Mouse (Mus musculus): Measurements from ENCODE around the gene Irs3.

Irs3 gene

DNA sequence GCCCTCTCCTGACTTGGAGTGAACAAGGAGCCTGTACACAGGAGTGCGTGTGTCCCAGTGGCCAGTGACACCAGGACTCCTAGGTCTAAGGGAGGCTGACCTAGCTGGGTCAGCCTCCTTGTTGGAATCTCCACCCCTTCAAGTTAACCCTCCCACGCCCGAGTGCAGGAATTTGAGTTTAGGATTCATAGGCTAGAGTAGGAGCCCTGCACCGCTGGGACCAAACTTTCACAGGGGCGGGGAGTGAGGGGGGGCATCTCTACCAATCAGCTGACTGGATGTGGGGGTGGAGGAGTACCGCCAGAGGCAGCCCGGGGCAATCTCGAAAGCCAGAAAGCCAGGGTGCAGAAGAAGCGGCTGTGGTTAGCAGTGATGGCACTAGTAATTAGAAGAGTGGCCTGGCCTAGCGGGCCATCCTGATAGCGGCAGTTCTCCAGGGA, at the start of gene Irs3:
Irs3 (minus strand) TSS at position 63 of the 440 bp plus-strand sequence.
- in situ Hi-C loops (cut with MboI, MseI) = no loop called here

DNA sequence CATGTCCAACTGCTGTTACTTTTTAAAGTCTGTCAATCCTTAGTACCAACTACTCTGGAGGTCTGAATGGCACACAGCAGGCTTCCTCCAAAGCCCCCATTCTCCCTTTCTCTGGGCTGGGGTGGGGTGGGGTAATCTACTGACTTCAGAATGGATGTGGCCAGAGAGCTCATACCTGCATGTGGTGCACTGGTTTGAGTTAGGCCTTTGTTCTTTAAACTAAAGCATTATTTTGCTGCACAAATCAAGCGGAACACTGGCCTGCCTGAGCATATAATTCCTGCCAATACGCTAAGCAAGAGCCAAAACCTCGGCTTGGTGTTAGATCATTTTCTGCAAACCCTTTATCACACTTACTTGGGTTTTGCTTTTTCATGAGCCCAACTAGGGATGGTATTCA, 49.3 kb upstream of the Irs3 start:
- in situ Hi-C loops (cut with MboI, MseI) = no loop called here

DNA sequence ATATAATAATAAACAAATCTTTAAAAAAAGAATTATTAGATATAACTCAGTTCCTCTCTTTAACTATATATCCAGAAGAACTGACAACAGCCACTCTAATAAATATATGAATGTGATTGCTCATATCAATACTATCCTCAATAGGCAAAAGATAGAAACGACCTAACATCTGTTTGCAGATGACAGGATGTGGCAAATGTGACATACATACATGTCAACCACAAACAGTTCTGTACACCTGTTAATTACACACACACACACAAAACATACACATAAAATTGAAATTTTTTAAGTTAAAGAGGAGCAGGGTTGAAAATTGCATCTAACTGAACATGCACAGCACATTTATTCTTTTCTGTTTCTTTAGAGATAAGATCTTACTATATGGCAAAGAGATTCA, 46.4 kb upstream of the Irs3 start:
- in situ Hi-C loops (cut with MboI, MseI) = no loop called here

DNA sequence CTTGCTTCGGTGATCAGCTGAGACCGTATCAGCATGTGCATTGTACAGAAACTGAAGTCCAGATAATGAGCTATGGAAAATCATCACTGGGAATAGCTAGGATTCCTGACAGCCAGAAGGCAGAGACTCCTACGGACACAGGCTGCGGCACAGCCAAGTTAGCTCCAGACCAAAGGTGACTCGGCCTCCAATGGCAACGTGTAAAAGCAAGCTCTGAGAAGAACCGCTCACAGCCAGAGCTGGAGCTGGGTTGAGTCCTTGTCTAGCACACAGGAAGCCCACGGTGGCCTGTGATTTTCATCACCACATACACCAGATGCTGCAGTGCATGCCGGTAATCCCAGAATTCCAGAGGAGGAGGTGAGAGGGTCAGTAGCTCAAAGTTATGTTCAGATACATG, 45.0 kb upstream of the Irs3 start:
- in situ Hi-C loops (cut with MboI, MseI) = no loop called here

DNA sequence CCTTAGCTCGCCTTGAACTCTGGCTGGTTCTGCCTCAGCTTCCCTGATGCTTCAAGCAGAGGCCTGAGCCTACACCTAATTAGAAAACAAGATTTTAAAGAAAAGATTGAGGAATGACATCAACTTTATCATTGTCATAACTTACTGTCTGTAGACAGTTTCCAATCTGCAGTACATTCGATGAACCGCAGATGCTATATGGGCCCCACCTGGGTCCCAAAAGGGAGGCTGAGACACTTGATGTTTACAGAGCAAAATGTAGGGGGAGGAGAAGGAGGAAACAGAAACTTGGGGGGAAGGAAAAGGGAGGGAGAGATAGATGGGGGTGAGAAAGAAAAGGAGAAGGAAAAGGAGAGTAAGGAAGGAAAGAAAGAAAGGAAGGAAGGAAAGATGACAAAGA, 44.5 kb upstream of the Irs3 start:
- in situ Hi-C loops (cut with MboI, MseI) = no loop called here

DNA sequence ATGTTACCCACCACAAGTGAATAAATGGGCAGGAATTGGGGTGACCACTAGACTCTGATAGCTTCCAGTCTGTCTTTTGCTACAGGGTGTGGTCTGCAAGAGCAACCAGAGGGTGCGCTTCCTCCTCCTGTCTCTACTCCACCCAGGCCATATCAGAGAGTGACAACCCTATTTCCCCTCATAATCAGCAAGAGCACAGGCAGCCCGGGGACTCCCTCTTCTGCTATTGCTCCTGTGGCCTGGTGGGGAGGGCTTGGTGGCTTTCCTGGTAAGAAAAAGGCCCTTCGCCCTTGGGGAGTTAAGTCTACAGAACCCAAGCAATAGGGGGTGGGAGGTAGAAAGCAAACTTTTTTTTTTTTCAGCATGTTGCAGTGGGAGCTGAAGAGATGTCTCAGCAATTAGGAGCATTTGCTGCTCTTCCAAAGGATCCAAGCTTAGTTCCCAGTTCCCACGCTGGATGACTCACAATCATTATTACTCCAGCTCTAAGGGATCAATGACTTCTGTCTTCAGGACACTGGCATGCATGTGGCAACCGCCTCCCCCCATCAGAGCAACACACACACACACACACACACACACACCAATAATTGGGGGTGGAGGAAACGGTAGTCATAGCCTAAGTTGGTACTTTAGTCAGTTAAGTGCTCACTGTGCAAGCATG, 40.7 kb upstream of the Irs3 start:
- in situ Hi-C loops (cut with MboI, MseI) = no loop called here

DNA sequence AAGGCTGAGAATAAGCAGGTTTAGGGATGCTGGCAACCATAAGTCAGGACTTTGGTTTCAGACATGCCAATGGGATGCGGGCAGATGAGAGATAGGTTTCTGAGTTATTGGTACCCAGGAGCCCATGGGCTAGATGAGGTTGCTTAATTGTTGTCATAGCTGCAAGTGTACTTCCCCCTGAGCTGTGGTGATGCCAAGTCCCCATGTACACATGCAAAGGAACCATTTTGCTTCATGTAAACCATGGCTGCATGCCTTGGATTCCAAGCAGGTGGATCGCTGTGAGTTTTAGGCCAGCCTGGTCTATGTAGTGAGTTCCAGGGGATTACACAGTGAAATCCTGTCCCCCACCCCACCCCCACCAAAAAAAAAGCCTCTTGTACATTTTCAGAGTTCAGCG, 40.1 kb upstream of the Irs3 start:
- in situ Hi-C loops (cut with MboI, MseI) = no loop called here

DNA sequence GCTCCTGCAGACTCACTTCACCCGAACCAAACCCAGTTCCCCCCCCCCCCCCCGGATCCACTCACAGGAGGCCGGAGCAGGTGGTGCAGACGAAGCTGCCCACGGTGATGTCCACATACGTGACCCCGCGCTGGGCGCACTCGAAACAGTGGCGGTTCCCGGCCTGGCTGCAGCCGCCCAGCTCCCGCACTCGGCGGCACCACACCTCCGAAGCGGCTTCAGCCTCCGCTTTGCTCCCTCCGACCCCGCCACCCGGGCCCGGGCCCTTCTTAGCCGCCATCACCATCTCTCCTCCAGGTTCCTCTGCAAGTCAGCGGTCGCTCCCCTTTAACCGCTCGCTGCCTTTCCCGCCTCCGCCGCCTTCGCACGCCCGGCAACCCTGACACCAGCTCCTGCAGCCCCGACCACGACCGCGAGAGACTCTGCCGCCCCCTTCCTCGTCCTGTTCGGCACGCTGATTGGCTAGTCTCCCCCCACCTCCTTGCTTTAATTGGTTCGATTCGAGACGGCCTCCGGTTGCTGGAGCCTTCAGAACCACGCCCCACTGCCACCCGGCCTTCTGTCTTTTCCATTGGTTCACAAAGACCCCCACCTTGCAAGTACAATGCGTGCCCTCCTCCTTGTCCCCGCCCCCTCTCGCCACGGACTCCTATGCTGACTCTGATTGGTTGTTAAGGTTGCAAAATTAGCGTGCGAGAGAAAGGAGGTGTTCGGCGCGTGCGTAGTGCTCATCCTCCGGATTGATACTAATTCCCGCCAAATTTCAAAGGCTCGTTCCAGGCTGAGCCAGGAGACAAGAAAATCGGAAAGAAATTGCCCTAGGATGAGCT, 39.0 kb upstream of the Irs3 start, which contains the start of gene Agfg2:
Agfg2 (minus strand) TSS at position 433 of the 830 bp plus-strand sequence.
- in situ Hi-C loops (cut with MboI, MseI) = no loop called here

DNA sequence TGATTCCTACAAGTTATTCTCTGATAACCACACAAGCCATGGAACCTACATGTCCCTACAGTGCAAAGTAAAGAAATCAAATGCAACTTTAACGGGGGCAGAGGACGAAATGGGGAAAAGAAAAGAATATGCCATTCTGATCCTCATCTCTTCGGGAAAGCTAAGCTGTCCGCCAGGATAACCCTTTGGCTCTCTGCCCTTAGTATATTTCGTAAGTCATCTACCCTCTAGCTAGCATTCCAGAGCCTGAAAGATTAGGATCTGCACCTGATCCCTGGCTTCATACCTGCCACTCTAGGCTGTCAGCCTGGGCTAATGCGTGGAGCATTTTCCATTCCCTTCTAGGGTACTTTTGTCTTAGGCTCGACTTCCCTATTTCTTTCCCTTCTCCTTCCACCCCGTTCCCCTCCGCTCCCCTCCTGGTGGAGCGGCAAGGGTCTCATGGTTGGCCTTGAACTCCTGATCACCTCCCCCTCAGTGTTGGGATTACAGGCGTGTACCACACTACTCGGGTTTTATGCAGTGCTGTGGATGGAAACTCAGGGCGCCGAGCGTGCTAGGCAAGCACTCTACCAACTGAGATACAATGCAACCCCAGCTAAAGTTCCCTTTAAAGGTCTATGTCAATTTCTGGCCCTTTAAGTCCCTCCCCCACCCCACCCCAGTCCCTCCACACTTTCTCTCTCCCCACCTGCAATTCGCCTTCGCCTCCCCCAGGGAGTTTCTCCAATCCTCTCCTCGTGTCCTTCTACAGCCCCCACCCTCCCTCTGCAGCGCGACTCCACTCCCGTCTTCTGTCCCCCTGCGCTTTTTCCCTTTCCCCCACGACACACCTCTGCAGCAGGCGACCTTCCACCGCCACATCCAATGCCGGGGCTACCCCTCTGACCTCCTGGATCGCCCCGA, 38.1 kb upstream of the Irs3 start:
- in situ Hi-C loops (cut with MboI, MseI) = no loop called here

DNA sequence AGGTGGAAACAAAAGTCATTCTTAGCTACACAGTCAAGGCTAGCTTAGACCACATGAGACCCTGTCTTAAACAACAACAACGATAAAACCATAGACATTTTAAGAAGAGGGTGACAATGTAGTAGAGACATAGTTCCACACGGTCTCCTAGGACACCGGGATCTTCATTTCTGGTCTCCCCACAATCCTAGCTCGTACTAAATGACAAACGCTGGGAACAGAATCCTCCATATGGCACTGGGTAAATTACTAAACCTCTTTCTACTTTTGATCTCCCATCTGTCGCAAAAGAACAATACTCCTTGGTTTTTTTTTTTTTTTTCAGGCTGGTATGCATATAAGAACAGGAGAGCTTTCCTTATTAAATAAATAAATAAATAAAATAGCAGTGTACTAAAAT, 37.0 kb upstream of the Irs3 start:
- in situ Hi-C loops (cut with MboI, MseI) = no loop called here

DNA sequence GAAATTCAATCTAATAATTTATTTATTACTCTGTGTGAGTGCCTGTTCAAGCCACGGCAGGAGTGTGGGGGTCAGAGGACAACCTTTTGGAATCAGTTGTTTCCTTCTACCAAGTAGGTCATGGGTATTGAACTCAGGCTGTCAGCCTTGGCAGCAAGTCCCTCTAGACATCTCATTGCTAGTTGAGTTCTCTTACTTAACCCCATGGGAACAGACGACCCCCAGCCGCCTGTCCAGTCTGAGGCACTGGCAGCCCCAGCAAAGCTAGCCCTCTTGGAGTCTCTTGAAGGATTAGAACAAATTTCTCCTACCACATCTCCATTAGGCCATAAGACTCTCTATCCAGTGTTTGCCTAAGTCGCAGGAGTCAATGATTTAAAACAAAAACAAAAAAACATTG, 34.2 kb upstream of the Irs3 start:
- in situ Hi-C loops (cut with MboI, MseI) = no loop called here

DNA sequence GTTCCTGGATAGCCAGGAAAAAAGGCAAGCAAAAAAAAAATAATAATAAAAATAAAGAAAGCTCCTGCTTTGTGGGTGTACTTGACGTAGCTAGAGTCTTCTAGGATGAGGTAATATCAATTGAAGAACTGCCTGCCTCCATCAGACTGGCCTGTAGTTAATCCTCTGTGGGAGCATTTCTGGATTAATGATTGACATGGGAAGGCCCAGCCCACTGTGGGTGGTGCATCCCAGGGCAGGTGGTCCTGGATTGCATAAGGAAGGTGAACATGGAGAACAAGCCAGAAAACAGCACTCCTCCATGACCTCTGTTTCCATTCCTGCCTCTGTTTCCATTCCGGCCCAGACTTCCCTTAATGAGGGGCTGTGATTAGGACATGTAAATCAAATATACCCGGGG, 33.2 kb upstream of the Irs3 start:
- in situ Hi-C loops (cut with MboI, MseI) = no loop called here

DNA sequence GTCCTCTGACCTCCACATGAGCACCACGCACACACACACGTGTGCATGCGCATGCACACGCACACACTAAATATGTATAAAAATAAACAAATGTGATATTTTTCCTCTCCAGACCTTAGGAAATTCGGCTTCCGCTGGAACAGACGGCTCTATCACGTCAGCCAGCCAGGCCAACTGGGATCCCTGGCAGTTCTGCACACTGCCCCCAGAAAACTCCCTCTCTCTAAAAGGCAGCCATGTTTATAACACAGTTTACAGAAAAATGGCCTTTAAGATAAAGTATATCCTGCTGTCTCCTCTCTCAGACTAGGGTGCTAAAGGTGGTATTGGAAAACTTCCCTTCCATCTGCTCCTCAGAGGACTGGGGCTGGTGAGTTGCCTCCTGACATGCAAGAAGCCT, 32.3 kb upstream of the Irs3 start:
- in situ Hi-C loops (cut with MboI, MseI) = no loop called here

DNA sequence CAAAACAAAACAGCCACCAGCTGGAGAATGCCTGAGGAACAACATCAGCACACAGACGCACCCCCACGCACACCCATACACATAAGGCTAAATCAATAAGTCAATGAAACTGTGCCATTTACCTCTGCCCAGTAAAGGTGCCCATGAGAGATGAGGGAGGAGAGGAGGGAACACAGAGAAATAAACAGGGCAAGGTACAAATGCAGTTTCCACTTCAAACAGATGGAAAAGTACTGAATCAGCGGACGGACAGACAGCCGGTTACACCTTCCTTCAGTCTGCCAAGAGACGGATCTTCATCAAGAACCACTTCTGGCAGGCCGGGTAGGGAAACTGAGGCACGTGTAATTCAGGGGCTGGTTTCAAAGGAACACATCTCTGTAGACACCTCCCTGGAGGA, 29.3 kb upstream of the Irs3 start:
- in situ Hi-C loops (cut with MboI, MseI) = no loop called here

DNA sequence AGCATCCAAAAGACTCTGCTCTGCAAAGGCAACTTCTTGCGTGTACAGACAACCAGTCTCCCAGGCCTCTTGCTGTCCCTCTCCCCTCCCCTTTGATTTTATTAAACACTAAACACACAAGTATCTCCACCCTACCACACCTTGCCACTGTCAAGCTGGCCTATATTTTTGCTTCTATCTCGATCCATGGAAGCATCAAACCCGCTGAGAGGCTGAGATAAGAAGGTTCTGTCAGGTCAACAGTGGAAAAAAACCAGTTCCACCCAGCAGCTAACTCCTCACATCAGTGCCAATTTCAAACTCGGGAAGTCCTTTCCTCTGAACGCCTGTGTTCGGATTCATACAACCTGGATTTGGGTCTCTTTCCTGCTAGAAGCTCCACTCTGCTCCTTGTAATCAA, 27.5 kb upstream of the Irs3 start:
- in situ Hi-C loops (cut with MboI, MseI) = no loop called here

DNA sequence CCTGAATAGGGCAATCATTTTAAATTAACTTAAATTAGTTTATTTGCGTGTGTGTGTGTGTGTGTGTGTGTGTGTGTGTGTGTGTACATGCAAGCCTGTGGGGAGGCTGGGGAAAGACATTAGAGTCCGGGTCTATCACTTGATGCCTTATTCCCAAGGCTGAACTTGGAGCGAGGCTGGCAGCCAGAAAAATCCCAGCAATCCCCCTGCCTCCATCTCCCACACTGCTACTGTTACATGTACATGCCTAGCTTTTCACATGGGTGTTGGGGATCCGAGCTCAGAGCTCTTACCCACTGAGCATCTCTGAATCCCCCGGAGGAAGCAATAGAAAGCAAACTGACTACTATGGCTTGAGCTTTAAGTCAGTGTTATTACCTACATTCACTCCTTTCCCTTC, 26.8 kb upstream of the Irs3 start:
- in situ Hi-C loops (cut with MboI, MseI) = no loop called here

DNA sequence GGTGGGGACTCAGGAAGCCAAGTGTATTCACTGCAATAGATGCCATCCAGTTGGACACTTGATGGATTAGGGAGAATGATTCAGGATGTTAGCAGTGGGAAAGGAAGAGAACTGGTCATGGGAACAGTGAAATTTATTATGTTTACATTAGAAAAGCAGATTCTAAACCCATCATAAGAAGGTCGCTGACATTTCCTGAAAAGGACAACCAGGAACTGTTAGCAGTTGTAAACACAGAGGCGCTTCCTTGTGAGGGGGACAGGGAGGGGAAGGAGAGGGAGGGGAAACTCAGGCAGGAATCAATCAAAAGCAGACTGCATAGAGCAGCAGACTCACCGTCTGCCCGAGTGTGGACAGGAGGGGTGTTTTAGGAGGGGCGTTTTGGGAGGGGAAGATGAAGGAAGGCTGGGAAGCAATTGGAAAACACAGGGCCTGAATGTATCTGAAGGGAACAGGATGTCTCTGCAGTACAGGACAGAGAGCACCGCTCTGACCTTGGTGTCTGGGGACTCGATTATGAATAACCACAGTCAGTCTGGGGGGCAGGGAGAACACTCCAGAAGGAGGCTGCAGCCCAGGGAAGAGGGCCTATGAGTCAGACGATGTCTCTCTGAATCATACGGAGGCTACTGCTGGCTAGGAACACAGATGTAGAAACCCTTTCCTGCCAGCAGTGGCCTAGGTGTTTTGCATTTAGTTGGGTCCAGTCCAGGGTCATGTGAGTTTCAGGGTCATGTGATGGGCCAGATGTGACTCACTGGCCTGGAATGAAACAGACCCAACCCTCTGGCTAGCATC, 26.1 kb upstream of the Irs3 start:
- in situ Hi-C loops (cut with MboI, MseI) = no loop called here

DNA sequence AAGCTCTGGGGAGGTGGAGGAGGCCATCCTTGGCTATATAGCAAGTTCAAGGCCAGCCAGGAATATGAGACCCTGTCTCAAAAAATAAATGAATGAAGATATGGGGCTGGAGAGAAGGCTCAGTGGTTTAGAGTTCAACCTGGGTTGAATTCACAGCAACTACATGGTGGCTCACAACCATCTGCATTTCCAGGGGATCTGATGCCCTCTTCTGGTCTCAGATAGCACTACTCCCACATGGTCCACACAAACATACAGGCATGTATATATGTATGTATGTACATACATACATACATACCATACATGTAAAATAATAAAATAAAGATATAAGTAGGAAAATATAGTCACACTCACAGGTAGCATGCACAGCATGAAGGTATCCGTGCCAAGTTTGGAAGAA, 24.7 kb upstream of the Irs3 start:
- in situ Hi-C loops (cut with MboI, MseI) = no loop called here

DNA sequence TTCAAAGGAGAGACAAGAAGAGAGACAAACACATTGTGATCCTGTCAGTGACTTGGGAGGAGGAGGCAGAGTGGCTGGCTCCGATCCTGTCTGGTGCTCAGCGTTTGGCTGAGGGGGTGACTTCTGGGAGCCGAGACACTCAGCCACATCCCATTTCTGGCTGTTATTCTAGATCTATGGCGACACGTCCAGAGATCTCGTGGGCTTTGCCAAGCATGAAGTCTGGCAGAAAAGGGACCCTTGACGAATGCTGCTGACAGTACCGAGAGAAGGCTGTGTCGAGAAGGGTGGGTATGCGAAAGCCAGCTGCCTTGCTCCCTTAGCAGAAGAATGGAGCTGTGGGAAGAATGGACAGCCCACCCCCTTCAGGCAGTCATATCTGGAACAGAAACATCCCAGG, 23.5 kb upstream of the Irs3 start:
- in situ Hi-C loops (cut with MboI, MseI) = no loop called here

DNA sequence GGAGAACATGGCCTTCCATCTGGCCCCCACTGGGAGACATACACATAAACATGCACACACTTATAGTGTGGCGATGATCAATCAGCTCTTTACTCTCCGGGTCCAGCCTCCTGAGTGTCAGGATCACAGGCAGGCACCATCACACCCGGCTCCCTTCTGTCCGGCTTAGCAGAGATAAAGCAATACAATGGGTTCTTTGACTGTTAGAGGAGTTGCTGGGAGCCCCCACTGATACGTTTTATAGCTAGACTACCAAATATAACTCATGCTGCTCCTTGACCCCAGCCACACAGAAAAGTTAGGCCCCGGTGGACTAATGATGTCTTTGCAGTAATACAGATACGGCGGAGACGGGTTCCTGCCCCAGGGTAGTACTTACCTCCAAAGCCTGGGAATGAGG, 17.5 kb upstream of the Irs3 start:
- in situ Hi-C loops (cut with MboI, MseI) = no loop called here

DNA sequence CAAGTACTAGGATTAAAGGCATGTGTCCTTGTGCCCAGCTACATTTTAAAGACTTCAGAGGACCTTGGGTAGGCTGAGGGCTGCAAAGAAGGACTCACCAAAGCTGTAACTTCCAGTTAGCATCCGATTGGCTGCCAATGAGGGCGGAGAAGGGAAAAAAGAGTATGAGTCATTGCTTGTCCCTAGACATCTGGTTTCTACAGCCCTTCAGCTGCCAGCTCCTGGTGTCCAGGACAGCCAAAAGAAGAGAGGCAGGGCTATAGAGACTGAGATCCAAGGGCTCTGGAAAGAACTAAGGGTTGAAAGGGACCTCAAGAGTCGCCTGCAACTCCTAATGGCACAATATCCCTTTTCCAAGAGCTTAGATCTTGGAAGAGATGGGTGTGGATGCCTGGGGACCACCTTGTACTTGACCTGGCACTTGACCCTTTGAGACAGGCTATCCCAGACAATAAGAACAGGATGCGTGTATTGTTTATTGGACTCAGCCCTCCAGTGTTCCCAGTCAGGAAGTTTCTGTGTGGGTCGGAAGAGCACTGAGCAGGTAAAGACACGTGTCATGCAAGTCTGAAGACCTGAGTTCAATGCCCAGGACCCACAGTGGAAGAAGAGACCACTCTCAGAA, 14.7 kb upstream of the Irs3 start:
- in situ Hi-C loops (cut with MboI, MseI) = no loop called here

Data from T-helper 1 cell (primary cell).